Mouse (Mus musculus): ENCODE results near the gene Rps6ka6. TPM values are rescaled to one million over a fixed set of nuclear protein-coding genes. Genes with fewer than 3 reads are reported as not detected.

Rps6ka6 gene
- 1.3 TPM in 2 replicates for polyA plus RNA-seq (2012; rRNA removed)

- H3K27ac ChIP-seq (ENCODE audit: insufficient read depth, low read length) = no peak within 1 kb of the TSS
- H3K4me3 ChIP-seq (ENCODE audit: insufficient read depth, low read length) = no peak within 1 kb of the TSS
- TF ChIP-seq POLR2A (IDR thresholded peaks at IDR 0.05; ENCODE audit: extremely low read depth, insufficient read depth, low read length) = no peak
- no peak for TF ChIP-seq CTCF (IDR thresholded peaks at IDR 0.05; ENCODE audit: extremely low read depth, insufficient read depth, low read length)
- H3K4me1 ChIP-seq (ENCODE audit: control insufficient read depth, insufficient read depth, low read length) = no peaks in the 10 kb centered on the region
Observed at GRCm38 (mm10) chrX:111537859-111538258, at the start of gene Rps6ka6. Gene Rps6ka6, minus strand, starts transcription at chrX:111537959.

- Histone ChIP-seq H3K27ac (ENCODE audit: insufficient read depth, low read length) (no peak overlapping the region), H3K4me3 (ENCODE audit: insufficient read depth, low read length) (no peak overlapping the region), H3K4me1 (ENCODE audit: control insufficient read depth, insufficient read depth, low read length) (no peaks in the 10 kb centered on the region)
- no peak for TF ChIP-seq CTCF (IDR thresholded peaks at IDR 0.05; ENCODE audit: extremely low read depth, insufficient read depth, low read length)
Observed at GRCm38 (mm10) chrX:111577044-111577443, 39.3 kb upstream of the Rps6ka6 start.

- TF ChIP-seq POLR2A (IDR thresholded peaks at IDR 0.05; ENCODE audit: extremely low read depth, insufficient read depth, low read length) (no peak), CTCF (IDR thresholded peaks at IDR 0.05; ENCODE audit: extremely low read depth, insufficient read depth, low read length) (no peak)
- H3K4me1 ChIP-seq (ENCODE audit: control insufficient read depth, insufficient read depth, low read length) = no peaks in the 10 kb centered on the region
- H3K27ac ChIP-seq (ENCODE audit: insufficient read depth, low read length) = no peak overlapping the region
- no peak overlapping the region for H3K4me3 ChIP-seq (ENCODE audit: insufficient read depth, low read length)
Observed at GRCm38 (mm10) chrX:111518206-111518605, 19.6 kb downstream of the Rps6ka6 start.

GRCm38 (mm10) chrX:111463565-111464093 lies 74.1 kb downstream of the Rps6ka6 start:
- H3K4me3 ChIP-seq (ENCODE audit: insufficient read depth, low read length) = peak overlapping the region; percentile 74
- no peaks in the 10 kb centered on the region for H3K4me1 ChIP-seq (ENCODE audit: control insufficient read depth, insufficient read depth, low read length)
- TF ChIP-seq CTCF (IDR thresholded peaks at IDR 0.05; ENCODE audit: extremely low read depth, insufficient read depth, low read length) (no peak), POLR2A (IDR thresholded peaks at IDR 0.05; ENCODE audit: extremely low read depth, insufficient read depth, low read length) (no peak)
- no peak overlapping the region for H3K27ac ChIP-seq (ENCODE audit: insufficient read depth, low read length)

DNA sequence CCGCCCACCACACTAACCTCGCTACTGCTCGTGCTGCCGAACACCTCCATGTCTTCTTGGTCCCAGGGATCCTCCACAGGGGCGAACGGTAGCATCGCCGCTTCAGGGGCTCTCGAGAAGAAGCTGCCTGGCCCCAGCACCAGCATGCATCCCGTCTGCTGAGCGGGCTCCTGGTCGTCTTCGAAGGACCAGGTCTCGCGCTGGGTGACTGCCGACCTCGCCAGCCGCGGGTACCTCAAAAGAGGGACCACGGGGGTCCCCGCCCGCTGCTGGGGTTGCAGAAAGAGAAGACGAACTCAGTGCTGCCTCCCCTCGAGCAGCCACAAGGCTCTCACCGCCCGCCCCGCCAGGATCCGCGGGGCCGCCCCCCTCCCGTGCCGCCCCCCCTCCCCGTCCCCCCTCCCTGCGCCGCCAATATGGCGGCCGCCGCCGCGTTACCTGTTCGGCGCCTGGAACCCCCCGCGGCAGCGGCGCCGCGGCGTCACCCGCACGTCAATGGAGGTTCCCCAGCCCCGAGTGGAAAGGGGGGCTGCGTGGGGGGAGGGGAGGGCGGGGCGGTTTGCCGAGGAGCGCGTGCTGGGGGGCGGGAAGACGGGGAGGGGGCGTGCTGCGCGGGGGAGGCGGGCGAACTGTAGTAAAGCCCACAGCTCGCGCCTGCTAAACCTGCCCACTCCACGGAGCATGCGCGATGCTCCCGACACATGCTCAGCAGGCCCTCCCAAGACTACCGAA lies 74.8 kb downstream of the Rps6ka6 start:
- peak overlapping the region; percentile 74 for H3K4me3 ChIP-seq (ENCODE audit: insufficient read depth, low read length)
- H3K27ac ChIP-seq (ENCODE audit: insufficient read depth, low read length) = no peak overlapping the region
- H3K4me1 ChIP-seq (ENCODE audit: control insufficient read depth, insufficient read depth, low read length) = no peaks in the 10 kb centered on the region
- no peak for TF ChIP-seq CTCF (IDR thresholded peaks at IDR 0.05; ENCODE audit: extremely low read depth, insufficient read depth, low read length)
- no peak for TF ChIP-seq POLR2A (IDR thresholded peaks at IDR 0.05; ENCODE audit: extremely low read depth, insufficient read depth, low read length)

DNA sequence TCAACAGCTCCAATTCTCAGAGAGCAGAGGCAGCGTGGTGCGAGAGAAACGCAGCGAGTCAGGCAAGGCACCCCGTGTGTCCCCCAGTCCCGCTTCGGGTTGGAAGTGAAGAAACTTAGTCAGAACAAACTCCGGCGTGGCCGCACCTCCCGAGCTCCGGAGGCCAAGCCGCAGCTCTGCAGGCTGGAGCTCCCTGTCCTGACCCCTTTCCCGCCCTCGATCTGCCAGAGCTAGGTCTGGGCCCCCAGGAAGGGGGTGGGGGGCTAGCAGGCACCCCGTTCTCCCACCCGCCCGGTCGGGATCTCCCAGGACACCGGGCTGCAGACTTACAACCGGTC lies 75.3 kb downstream of the Rps6ka6 start:
- Histone ChIP-seq H3K4me3 (ENCODE audit: insufficient read depth, low read length) (peak overlapping the region; percentile 74), H3K4me1 (ENCODE audit: control insufficient read depth, insufficient read depth, low read length) (no peaks in the 10 kb centered on the region), H3K27ac (ENCODE audit: insufficient read depth, low read length) (no peak overlapping the region)
- TF ChIP-seq CTCF (IDR thresholded peaks at IDR 0.05; ENCODE audit: extremely low read depth, insufficient read depth, low read length) (no peak), POLR2A (IDR thresholded peaks at IDR 0.05; ENCODE audit: extremely low read depth, insufficient read depth, low read length) (no peak)

DNA sequence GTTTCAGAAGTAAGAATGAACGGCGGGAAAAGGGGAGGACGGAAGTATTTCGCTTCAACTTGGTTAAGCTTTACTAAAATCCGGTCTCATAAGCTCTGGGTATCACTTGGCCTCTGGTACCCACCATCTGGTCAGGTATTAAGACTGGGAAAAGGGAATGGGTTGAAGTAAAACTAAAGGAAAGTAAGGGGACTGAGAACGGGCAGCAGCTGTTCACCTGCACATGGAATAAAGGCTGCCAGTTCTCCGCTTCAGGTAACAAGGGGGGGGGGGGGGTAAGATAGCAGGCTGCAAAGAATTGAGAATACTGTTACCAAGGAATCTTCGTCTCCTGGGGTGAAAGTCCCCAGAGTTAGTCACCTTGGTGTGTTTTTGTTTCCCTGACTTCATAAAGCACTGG lies 75.7 kb downstream of the Rps6ka6 start:
- Histone ChIP-seq H3K4me3 (ENCODE audit: insufficient read depth, low read length) (peak overlapping the region; percentile 74), H3K4me1 (ENCODE audit: control insufficient read depth, insufficient read depth, low read length) (no peaks in the 10 kb centered on the region), H3K27ac (ENCODE audit: insufficient read depth, low read length) (no peak overlapping the region)
- TF ChIP-seq CTCF (IDR thresholded peaks at IDR 0.05; ENCODE audit: extremely low read depth, insufficient read depth, low read length) = no peak
- TF ChIP-seq POLR2A (IDR thresholded peaks at IDR 0.05; ENCODE audit: extremely low read depth, insufficient read depth, low read length) = no peak

- no peak overlapping the region for H3K27ac ChIP-seq (ENCODE audit: insufficient read depth, low read length)
- TF ChIP-seq CTCF (IDR thresholded peaks at IDR 0.05; ENCODE audit: extremely low read depth, insufficient read depth, low read length) (no peak), POLR2A (IDR thresholded peaks at IDR 0.05; ENCODE audit: extremely low read depth, insufficient read depth, low read length) (no peak)
- H3K4me1 ChIP-seq (ENCODE audit: control insufficient read depth, insufficient read depth, low read length) = no peaks in the 10 kb centered on the region
- H3K4me3 ChIP-seq (ENCODE audit: insufficient read depth, low read length) = no peak overlapping the region
Observed at GRCm38 (mm10) chrX:111460166-111460565, 77.6 kb downstream of the Rps6ka6 start.

DNA sequence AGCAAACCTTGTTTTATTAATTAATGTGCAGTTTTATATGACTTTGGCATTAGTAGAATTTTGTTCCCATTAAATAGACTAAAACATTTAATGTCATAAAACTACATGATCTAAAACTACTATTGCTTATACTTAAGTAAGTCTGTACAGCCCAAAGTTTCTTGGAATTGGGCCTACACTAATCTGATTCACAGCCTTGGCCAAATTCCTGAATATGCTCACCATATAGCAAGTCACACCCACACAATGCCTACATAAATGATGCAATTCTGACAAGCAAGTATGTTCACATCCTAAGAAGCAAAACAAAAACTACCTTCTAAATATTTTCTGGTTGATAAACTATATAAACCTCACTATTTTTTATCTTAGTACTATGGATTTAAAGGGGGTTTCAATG lies 101.2 kb downstream of the Rps6ka6 start:
- no peaks in the 10 kb centered on the region for H3K4me1 ChIP-seq (ENCODE audit: control insufficient read depth, insufficient read depth, low read length)
- no peak for TF ChIP-seq CTCF (IDR thresholded peaks at IDR 0.05; ENCODE audit: extremely low read depth, insufficient read depth, low read length)
- no peak for TF ChIP-seq POLR2A (IDR thresholded peaks at IDR 0.05; ENCODE audit: extremely low read depth, insufficient read depth, low read length)
- H3K27ac ChIP-seq (ENCODE audit: insufficient read depth, low read length) = no peak overlapping the region
- H3K4me3 ChIP-seq (ENCODE audit: insufficient read depth, low read length) = no peak overlapping the region

DNA sequence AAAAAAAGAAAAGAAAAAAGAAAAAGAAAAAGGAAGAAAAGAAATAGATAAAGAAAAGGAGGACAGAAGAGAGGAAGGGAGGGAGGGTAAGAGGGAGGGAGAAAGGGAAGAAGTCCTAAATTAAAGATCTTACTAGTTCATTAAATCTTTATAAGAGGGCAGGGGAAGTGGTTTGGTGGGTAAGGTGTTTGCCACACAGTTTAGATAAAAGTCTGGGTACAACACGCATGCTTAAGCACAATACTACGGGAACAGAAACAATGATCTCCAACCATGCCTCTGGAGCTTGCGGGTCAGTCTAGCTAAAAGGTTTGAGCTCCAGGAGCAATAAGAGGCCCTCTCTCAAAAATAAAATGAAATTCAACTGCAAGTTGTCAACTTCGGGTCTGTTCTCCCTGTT lies 123.0 kb downstream of the Rps6ka6 start:
- no peaks in the 10 kb centered on the region for H3K4me1 ChIP-seq (ENCODE audit: control insufficient read depth, insufficient read depth, low read length)
- no peak overlapping the region for H3K27ac ChIP-seq (ENCODE audit: insufficient read depth, low read length)
- TF ChIP-seq POLR2A (IDR thresholded peaks at IDR 0.05; ENCODE audit: extremely low read depth, insufficient read depth, low read length) = no peak
- no peak for TF ChIP-seq CTCF (IDR thresholded peaks at IDR 0.05; ENCODE audit: extremely low read depth, insufficient read depth, low read length)
- H3K4me3 ChIP-seq (ENCODE audit: insufficient read depth, low read length) = no peak overlapping the region

Data from cortical plate, adult 2 months (tissue).